In the genomic region with DNA sequence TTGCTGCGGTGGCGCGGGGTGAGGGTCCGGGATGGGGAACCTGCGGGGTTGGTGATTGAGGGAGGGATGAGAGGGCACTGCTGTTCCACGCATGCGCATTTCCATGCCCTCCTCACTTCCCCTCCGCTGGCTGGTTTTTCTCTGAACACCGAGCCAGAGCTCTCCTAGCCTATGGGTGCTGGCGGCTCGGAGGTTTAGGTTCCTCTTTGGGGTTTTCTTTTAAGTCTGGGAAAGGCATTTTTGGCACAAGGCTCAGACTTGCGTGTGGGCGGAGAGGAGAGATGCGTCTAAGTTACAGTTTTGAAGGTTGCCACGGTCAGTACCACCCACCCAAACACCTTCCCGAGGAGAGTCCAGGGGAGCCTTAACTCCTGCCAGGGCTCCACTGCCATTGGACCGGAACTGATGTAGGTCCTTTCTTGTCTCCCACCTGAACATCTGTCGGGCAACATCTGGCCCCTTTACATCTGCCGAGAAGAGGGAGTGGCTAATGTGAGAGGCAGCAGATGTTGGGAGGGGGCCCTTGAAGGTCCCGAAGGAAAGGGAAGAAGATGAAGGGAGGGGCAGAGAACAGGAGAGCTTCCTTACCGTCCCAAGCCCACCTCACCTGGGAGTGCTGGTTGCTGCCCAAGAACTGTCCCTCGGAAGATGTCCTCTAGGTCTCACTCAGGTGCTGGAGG, we compare ENCODE assay signal across 9 mouse cellular contexts. TPM values are rescaled to one million over a fixed set of nuclear protein-coding genes. Genes with fewer than 3 reads are reported as not detected.
A peak's percentile ranks its signal among the peaks of the same experiment; 100 is the strongest.
DNase-seq lines count a peak whose midpoint lies in the region; ATAC-seq and TF ChIP-seq lines count a peak whose summit lies in the region.
"Had no signal": no experiment of that assay in that cellular context is flagged by ENCODE, and none has a peak within 500 bp of the region (broad histone marks: within the 10 kb centered on the region; RNA-seq: fewer than 3 reads in every experiment).

No protein-coding gene starts in this region.

- no peak for TF ChIP-seq POLR2A in thymus, adult 2 months (IDR thresholded peaks at IDR 0.05; ENCODE audit: control insufficient read depth, extremely low read depth, insufficient read depth, low read length, poor library complexity)

- 0 out of 2 replicates have a peak overlapping the region, but pooled peaks have one; percentile 13 for H3K9ac ChIP-seq in hindbrain, postnatal 0 days (replicated peaks; ENCODE audit: low read length)

- no peak for TF ChIP-seq CTCF in hindbrain, postnatal 0 days (IDR thresholded peaks at IDR 0.05; ENCODE audit: low read depth)
- no peak for TF ChIP-seq CTCF in thymus, adult 2 months (IDR thresholded peaks at IDR 0.05; ENCODE audit: borderline replicate concordance, control insufficient read depth, extremely low read depth, insufficient read depth, low read length, poor library complexity)

- H3K27me3 ChIP-seq in hindbrain, postnatal 0 days (ENCODE audit: insufficient read depth, low read length): no peaks in the 10 kb centered on the region
- no peaks in the 10 kb centered on the region for H3K27me3 ChIP-seq in thymus, adult 2 months (ENCODE audit: control insufficient read depth, insufficient read depth, low read length)

- H3K4me3 ChIP-seq in hindbrain, postnatal 0 days (ENCODE audit: low read length): peak overlapping the region; percentile 29
- H3K4me3 ChIP-seq in thymus, adult 2 months (ENCODE audit: control insufficient read depth, insufficient read depth, low read length): peak overlapping the region; percentile 26
- H3K4me3 ChIP-seq: erythroblast, embryonic 14.5 days had no signal

- peak; percentile 53; the same call in 1 of the 2 replicates for ATAC-seq in hindbrain, postnatal 0 days
- 0 out of 2 replicates have a peak, but pooled peaks have one; percentile 25 for ATAC-seq in megakaryocyte-erythroid progenitor cell, adult 5-6 weeks (replicated peaks; ENCODE audit: low FRiP score, low TSS enrichment, poor library complexity, severe bottlenecking)

- H3K4me2 ChIP-seq in hindbrain, postnatal 0 days (ENCODE audit: low read depth, low read length): peak overlapping the region; percentile 53

- H3K4me1 ChIP-seq in hindbrain, postnatal 0 days (ENCODE audit: insufficient read depth, low read length): no peaks in the 10 kb centered on the region
- peaks cover 39% of the 10 kb centered on the region for H3K4me1 ChIP-seq in thymus, adult 2 months (replicated peaks; ENCODE audit: control insufficient read depth, insufficient read depth, low read length)

- DNase-seq in right cerebral cortex, postnatal 10 days (ENCODE audit: low spot score in 2 of 2): peak; percentile 46 to 54
- DNase-seq in right cerebral cortex, postnatal 14 days: no peak
- DNase-seq in embryo, embryonic 11 days: peak; percentile 72
- DNase-seq in hindbrain, postnatal 0 days (ENCODE audit: low spot score): peak; percentile 54
- DNase-seq in thymus, adult 2 months: peak; percentile 51
- no peak for DNase-seq in cerebellum, adult 18-20 months
- no peak for DNase-seq in adrenal gland, postnatal 10 days

- H3K9me3 ChIP-seq in hindbrain, postnatal 0 days (ENCODE audit: low read length): no peaks in the 10 kb centered on the region

- no peak overlapping the region for H3K27ac ChIP-seq in hindbrain, postnatal 0 days
- H3K27ac ChIP-seq in thymus, adult 2 months (ENCODE audit: control insufficient read depth, insufficient read depth, low read length): peak overlapping the region; percentile 17; the same call in 1 of the 2 replicates

- H3K36me3 ChIP-seq in hindbrain, postnatal 0 days (ENCODE audit: insufficient read depth, low read length): no peaks in the 10 kb centered on the region
- H3K36me3 ChIP-seq in thymus, adult 2 months (ENCODE audit: control insufficient read depth, insufficient read depth, low read length): no peaks in the 10 kb centered on the region

- 22% methylated on average over 22 of the region's 22 CpGs for WGBS in hindbrain, postnatal 0 days
- 3% methylated on average over 22 of the region's 22 CpGs for WGBS in thymus, adult 2 months

RNA-seq across cellular contexts. Expression of a gene that starts 8.5 kb away (rescaled TPM):
- total RNA-seq in hindbrain, postnatal 0 days (2014; rRNA removed): not detected in 2 replicates
- polyA plus RNA-seq in hindbrain, postnatal 0 days (2015; fragmentation: Nextera tagmentation; extraction: Ambion mirVana): not detected in 2 replicates
- 52.3 and 61.6 TPM in 2 replicates for total RNA-seq in megakaryocyte-erythroid progenitor cell, adult 5-6 weeks (2014; fragmentation: Nextera tagmentation)
- 6.1 and 9.4 TPM in 2 replicates for total RNA-seq in megakaryocyte-erythroid progenitor cell, adult 5-6 weeks (2017)
- polyA plus RNA-seq in thymus, adult 2 months (2012; rRNA removed): 24.6 and 34.2 TPM in 2 replicates
- 1 to 10 TPM; 2.9 to 3.2 TPM for total RNA-seq in adrenal gland, postnatal 10 days (2021)

Comparison
In these comparisons a context has a peak if more than half of its experiments do, and no peak if none do; other contexts are left out.
1. DNase-seq: peak in right cerebral cortex, postnatal 10 days (2 of 2), embryo, embryonic 11 days (single experiment), hindbrain, postnatal 0 days (single experiment) and thymus, adult 2 months (single experiment); none in right cerebral cortex, postnatal 14 days (single experiment), cerebellum, adult 18-20 months (0 of 2) and adrenal gland, postnatal 10 days (single experiment).